Mouse (Mus musculus): ENCODE measurements around the gene Cep152. TPM values are rescaled to one million over a fixed set of nuclear protein-coding genes. Genes with fewer than 3 reads are reported as not detected.

Gene Cep152
- polyA plus RNA-seq, 1 experiment from 2014 or later = 5.9 TPM

GRCm38 (mm10) chr2:125589287-125589686 is 35.6 kb downstream of the Cep152 start:
- H3K27ac ChIP-seq = no peak overlapping the region
- no peaks in the 10 kb centered on the region for H3K27me3 ChIP-seq
- H3K4me2 ChIP-seq = no peak overlapping the region
- 95% methylated on average over 12 of the region's 12 CpGs for WGBS
- H3K4me1 ChIP-seq = no peaks in the 10 kb centered on the region
- H3K9me3 ChIP-seq (replicated peaks) = no peaks in the 10 kb centered on the region
- peaks cover 90% of the 10 kb centered on the region for H3K36me3 ChIP-seq (ENCODE audit: poor library complexity, severe bottlenecking)
- no peak overlapping the region for H3K9ac ChIP-seq
- no peak overlapping the region for H3K4me3 ChIP-seq
- no peak for ATAC-seq

- H3K36me3 ChIP-seq (ENCODE audit: poor library complexity, severe bottlenecking) = peaks cover 75% of the 10 kb centered on the region
- ATAC-seq = no peak
- H3K4me1 ChIP-seq = no peaks in the 10 kb centered on the region
- H3K27ac ChIP-seq = no peak overlapping the region
- no peaks in the 10 kb centered on the region for H3K27me3 ChIP-seq
- H3K9me3 ChIP-seq (replicated peaks) = no peaks in the 10 kb centered on the region
- H3K9ac ChIP-seq = no peak overlapping the region
- no peak overlapping the region for H3K4me2 ChIP-seq
- H3K4me3 ChIP-seq = no peak overlapping the region
- 92% methylated on average over 5 of the region's 5 CpGs for WGBS
Observed at GRCm38 (mm10) chr2:125581081-125581480, 43.8 kb downstream of the Cep152 start.

- WGBS = 82% methylated on average over 4 of the region's 4 CpGs
- H3K4me3 ChIP-seq = no peak overlapping the region
- peaks cover 79% of the 10 kb centered on the region for H3K36me3 ChIP-seq (ENCODE audit: poor library complexity, severe bottlenecking)
Observed at GRCm38 (mm10) chr2:125577670-125578069, 47.2 kb downstream of the Cep152 start.

DNA sequence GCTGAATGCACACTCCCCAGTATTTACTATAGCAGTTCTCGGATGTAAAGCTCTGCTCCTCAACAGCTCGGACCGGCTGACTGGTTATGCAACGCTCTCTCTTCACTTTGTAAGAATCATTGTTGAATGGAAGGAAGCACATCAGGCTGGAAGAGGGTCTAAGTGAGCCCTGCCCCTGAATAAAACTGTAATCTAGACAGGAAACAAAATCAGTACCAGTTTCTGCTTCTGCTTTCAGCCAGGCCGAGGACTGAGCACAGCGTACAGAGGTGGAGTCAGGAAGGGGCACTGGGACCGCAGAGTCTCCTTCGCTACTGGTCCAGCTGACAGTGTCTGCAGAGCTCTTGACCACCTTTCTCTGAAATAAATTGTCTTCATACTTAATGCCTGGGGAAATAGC is 48.4 kb downstream of the Cep152 start:
- 95% methylated on average over 8 of the region's 8 CpGs for WGBS
- no peak for ATAC-seq
- H3K36me3 ChIP-seq (ENCODE audit: poor library complexity, severe bottlenecking) = peaks cover 71% of the 10 kb centered on the region
- no peaks in the 10 kb centered on the region for H3K4me1 ChIP-seq
- H3K9ac ChIP-seq = no peak overlapping the region
- H3K4me3 ChIP-seq = no peak overlapping the region
- H3K9me3 ChIP-seq (replicated peaks) = no peaks in the 10 kb centered on the region
- H3K27me3 ChIP-seq = no peaks in the 10 kb centered on the region
- no peak overlapping the region for H3K27ac ChIP-seq
- H3K4me2 ChIP-seq = no peak overlapping the region

More at GRCm38 (mm10) chr2:125577670-125578069, 47.2 kb downstream of the Cep152 start:
- Histone ChIP-seq H3K4me1 (no peaks in the 10 kb centered on the region), H3K9ac (no peak overlapping the region), H3K9me3 (replicated peaks) (no peaks in the 10 kb centered on the region), H3K27ac (no peak overlapping the region), H3K27me3 (no peaks in the 10 kb centered on the region), H3K4me2 (no peak overlapping the region)
- ATAC-seq = no peak

GRCm38 (mm10) chr2:125575766-125576165 is 49.1 kb downstream of the Cep152 start:
- Histone ChIP-seq H3K4me3 (no peak overlapping the region), H3K9me3 (replicated peaks) (no peaks in the 10 kb centered on the region), H3K27ac (no peak overlapping the region), H3K36me3 (ENCODE audit: poor library complexity, severe bottlenecking) (peaks cover 70% of the 10 kb centered on the region), H3K4me1 (no peaks in the 10 kb centered on the region), H3K27me3 (no peaks in the 10 kb centered on the region), H3K9ac (no peak overlapping the region), H3K4me2 (no peak overlapping the region)
- no peak for ATAC-seq
- 91% methylated on average over 3 of the region's 3 CpGs for WGBS

DNA sequence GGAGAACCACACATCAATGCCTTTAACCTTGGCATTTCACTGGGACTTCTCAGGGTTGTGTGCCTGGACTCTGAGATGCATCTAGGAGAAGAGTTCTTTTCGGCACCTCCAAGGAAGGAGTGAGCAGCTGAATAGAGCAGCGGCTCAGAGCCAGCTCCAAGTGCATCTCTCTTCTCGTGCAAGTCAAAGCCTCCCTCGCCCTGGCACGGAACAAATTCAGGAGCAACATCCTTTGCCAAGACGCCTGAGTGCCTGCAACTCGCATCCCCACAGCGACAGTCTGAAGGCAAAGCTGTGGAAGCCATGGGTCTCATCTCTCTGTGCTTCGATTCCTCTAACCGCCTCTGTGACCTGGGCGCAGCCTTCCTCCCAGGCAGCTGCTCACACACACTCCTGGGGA is 61.0 kb downstream of the Cep152 start:
- no peak overlapping the region for H3K4me2 ChIP-seq
- H3K4me3 ChIP-seq = no peak overlapping the region
- WGBS = 87% methylated on average over 11 of the region's 11 CpGs
- H3K4me1 ChIP-seq = peaks cover 3% of the 10 kb centered on the region; the same call in 1 of the 2 replicates
- H3K36me3 ChIP-seq (ENCODE audit: poor library complexity, severe bottlenecking) = peaks cover 56% of the 10 kb centered on the region
- no peaks in the 10 kb centered on the region for H3K9me3 ChIP-seq (replicated peaks)
- H3K27ac ChIP-seq = no peak overlapping the region
- no peaks in the 10 kb centered on the region for H3K27me3 ChIP-seq
- ATAC-seq = no peak
- no peak overlapping the region; the same call in 1 of the 2 replicates for H3K9ac ChIP-seq

GRCm38 (mm10) chr2:125562407-125562806 is 62.5 kb downstream of the Cep152 start:
- WGBS = 83% methylated on average over 8 of the region's 8 CpGs
- no peaks in the 10 kb centered on the region for H3K9me3 ChIP-seq (replicated peaks)

DNA sequence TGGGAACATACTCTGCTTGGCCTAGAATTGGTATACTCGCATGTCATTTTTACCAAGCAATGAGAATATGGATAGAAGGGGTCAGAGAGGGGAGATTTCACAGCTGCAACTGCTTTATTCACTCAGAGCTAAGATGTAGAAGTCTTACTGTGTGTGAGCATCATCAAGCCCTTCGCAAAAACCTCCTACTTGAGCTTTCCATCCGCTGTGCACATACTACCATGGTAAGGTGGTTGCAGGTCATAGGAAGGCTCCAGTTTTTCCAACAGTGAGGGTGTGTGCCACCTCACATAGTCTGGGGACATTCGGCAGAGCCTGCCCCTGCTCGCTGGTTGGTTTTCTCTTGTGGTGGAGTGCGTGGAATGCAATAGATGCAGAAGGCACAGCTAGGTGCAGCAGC is 64.9 kb downstream of the Cep152 start:
- peaks cover 19% of the 10 kb centered on the region for H3K36me3 ChIP-seq (ENCODE audit: poor library complexity, severe bottlenecking)
- H3K9me3 ChIP-seq (replicated peaks) = no peaks in the 10 kb centered on the region
- no peak overlapping the region for H3K9ac ChIP-seq
- no peak for ATAC-seq
- no peak overlapping the region for H3K4me3 ChIP-seq
- H3K27me3 ChIP-seq = no peaks in the 10 kb centered on the region
- peaks cover 7% of the 10 kb centered on the region; the same call in 1 of the 2 replicates for H3K4me1 ChIP-seq
- WGBS = 82% methylated on average over 6 of the region's 6 CpGs
- H3K4me2 ChIP-seq = no peak overlapping the region
- H3K27ac ChIP-seq = no peak overlapping the region

More at GRCm38 (mm10) chr2:125562407-125562806, 62.5 kb downstream of the Cep152 start:
- ATAC-seq = no peak
- H3K4me3 ChIP-seq = no peak overlapping the region
- no peak overlapping the region for H3K9ac ChIP-seq
- H3K4me2 ChIP-seq = no peak overlapping the region
- H3K4me1 ChIP-seq = peaks cover 7% of the 10 kb centered on the region; the same call in 1 of the 2 replicates
- peaks cover 41% of the 10 kb centered on the region for H3K36me3 ChIP-seq (ENCODE audit: poor library complexity, severe bottlenecking)
- H3K27ac ChIP-seq = no peak overlapping the region
- H3K27me3 ChIP-seq = no peaks in the 10 kb centered on the region

GRCm38 (mm10) chr2:125558634-125559589 is 66.0 kb downstream of the Cep152 start:
- Histone ChIP-seq H3K27me3 (no peaks in the 10 kb centered on the region), H3K4me1 (peaks cover 7% of the 10 kb centered on the region; the same call in 1 of the 2 replicates), H3K4me2 (no peak overlapping the region), H3K4me3 (no peak overlapping the region), H3K27ac (no peak overlapping the region), H3K9ac (no peak overlapping the region), H3K9me3 (replicated peaks) (no peaks in the 10 kb centered on the region), H3K36me3 (ENCODE audit: poor library complexity, severe bottlenecking) (peaks cover 9% of the 10 kb centered on the region)
- WGBS = 67% methylated on average over 19 of the region's 19 CpGs
- ATAC-seq = no peak

DNA sequence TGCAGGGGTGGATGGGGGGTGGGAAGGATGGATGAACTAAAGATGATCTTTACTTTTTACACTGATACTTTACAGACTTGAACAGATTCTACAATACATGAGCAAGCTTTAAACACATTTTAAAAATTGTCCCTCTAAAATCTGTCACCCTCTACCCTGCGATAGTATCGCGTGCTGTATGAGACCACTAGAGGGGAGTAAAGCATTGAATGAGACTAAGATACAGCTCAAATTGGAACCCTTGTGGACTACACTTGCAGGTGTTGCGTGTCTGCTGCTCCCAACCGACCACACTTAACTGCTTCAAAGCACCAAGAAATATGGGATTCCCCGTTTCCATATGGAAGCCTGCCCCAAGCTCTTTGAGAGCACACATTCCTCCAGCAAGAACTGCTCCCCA is 69.1 kb downstream of the Cep152 start:
- no peak for ATAC-seq
- Histone ChIP-seq H3K9me3 (replicated peaks) (no peaks in the 10 kb centered on the region), H3K27me3 (no peaks in the 10 kb centered on the region), H3K4me1 (peaks cover 7% of the 10 kb centered on the region; the same call in 1 of the 2 replicates), H3K9ac (no peak overlapping the region), H3K4me3 (no peak overlapping the region), H3K4me2 (no peak overlapping the region), H3K36me3 (ENCODE audit: poor library complexity, severe bottlenecking) (no peaks in the 10 kb centered on the region), H3K27ac (no peak overlapping the region)
- 77% methylated on average over 6 of the region's 6 CpGs for WGBS

DNA sequence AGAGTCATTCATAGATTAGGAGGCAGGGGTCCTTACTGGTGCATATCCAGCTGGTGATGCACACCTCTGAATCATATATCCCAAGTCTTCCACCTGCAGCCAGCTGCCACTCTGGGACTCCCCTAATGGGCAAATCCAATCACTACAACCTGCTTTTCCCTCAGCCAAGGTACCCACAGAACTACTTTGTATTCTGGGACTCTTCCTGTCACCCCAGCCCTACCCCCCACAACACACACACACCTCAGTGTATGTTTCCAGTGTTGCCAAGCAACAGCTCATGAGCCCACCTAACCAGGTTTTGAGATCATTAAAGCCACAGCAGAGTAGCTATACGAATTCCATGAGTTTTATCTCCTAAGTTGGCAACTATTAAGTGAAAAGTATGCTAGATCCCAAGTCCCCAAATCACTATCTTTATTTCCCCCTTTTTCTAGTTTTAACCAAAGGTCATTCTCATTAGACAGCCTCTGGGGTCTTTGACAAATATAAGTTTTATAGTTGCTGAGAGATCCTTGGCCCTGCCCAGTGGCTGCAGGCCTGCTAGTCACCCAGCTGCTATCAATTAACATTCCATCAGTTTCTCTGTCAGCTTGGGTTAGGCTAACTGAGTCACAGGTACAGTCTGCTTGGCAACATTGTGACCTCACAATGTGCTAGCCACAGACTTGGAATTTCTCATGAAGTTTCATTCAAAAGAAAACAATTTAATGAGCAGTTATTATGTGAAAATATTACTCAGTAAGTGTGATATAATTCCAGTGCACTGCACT is 75.9 kb downstream of the Cep152 start:
- Histone ChIP-seq H3K36me3 (ENCODE audit: poor library complexity, severe bottlenecking) (no peaks in the 10 kb centered on the region), H3K9me3 (replicated peaks) (no peaks in the 10 kb centered on the region), H3K4me1 (no peaks in the 10 kb centered on the region), H3K9ac (no peak overlapping the region), H3K27me3 (no peaks in the 10 kb centered on the region), H3K4me3 (no peak overlapping the region), H3K4me2 (no peak overlapping the region), H3K27ac (no peak overlapping the region)
- WGBS = 72% methylated on average over 1 of the region's 1 CpGs
- ATAC-seq = no peak

GRCm38 (mm10) chr2:125544986-125545385 is 79.9 kb downstream of the Cep152 start:
- Histone ChIP-seq H3K4me3 (no peak overlapping the region), H3K9ac (no peak overlapping the region), H3K36me3 (ENCODE audit: poor library complexity, severe bottlenecking) (no peaks in the 10 kb centered on the region), H3K27ac (no peak overlapping the region), H3K4me1 (no peaks in the 10 kb centered on the region), H3K27me3 (no peaks in the 10 kb centered on the region), H3K9me3 (replicated peaks) (no peaks in the 10 kb centered on the region), H3K4me2 (no peak overlapping the region)
- no peak for ATAC-seq
- WGBS = 80% methylated on average over 3 of the region's 3 CpGs
